Mouse (Mus musculus): ENCODE measurements around the gene Adap2.

Gene Adap2

GRCm38 (mm10) chr11:80176911-80177895 is 23.3 kb downstream of the Adap2 start:
- TF ChIP-seq GATA4 (IDR thresholded peaks at IDR 0.05; ENCODE audit: insufficient replicate concordance, low read length), result no peak

- TF ChIP-seq GATA4 (IDR thresholded peaks at IDR 0.05; ENCODE audit: insufficient replicate concordance, low read length), result no peak
Observed at GRCm38 (mm10) chr11:80178316-80178715, 24.4 kb downstream of the Adap2 start.

GRCm38 (mm10) chr11:80181021-80181749 is 27.3 kb downstream of the Adap2 start:
- no peak for TF ChIP-seq GATA4 (IDR thresholded peaks at IDR 0.05; ENCODE audit: insufficient replicate concordance, low read length)

- TF ChIP-seq GATA4 (IDR thresholded peaks at IDR 0.05; ENCODE audit: insufficient replicate concordance, low read length), result no peak
Observed at GRCm38 (mm10) chr11:80183705-80184255, 29.9 kb downstream of the Adap2 start, which contains the start of gene Rnf135. TSS of gene Rnf135 (plus strand) at chr11:80183851.

- no peak for TF ChIP-seq GATA4 (IDR thresholded peaks at IDR 0.05; ENCODE audit: insufficient replicate concordance, low read length)
Observed at GRCm38 (mm10) chr11:80184531-80185071, 30.7 kb downstream of the Adap2 start.

- TF ChIP-seq GATA4 (IDR thresholded peaks at IDR 0.05; ENCODE audit: insufficient replicate concordance, low read length), result peak; percentile 35; the same call in 1 of the 2 replicates
Observed at GRCm38 (mm10) chr11:80185441-80185976, 31.6 kb downstream of the Adap2 start.

GRCm38 (mm10) chr11:80190280-80190679 is 36.4 kb downstream of the Adap2 start:
- peak; percentile 95 for TF ChIP-seq GATA4 (IDR thresholded peaks at IDR 0.05; ENCODE audit: insufficient replicate concordance, low read length)

- TF ChIP-seq GATA4 (IDR thresholded peaks at IDR 0.05; ENCODE audit: insufficient replicate concordance, low read length), result no peak
Observed at GRCm38 (mm10) chr11:80193827-80194226, 39.9 kb downstream of the Adap2 start.

- no peak for TF ChIP-seq GATA4 (IDR thresholded peaks at IDR 0.05; ENCODE audit: insufficient replicate concordance, low read length)
Observed at GRCm38 (mm10) chr11:80196351-80196750, 42.4 kb downstream of the Adap2 start.

- no peak for TF ChIP-seq GATA4 (IDR thresholded peaks at IDR 0.05; ENCODE audit: insufficient replicate concordance, low read length)
Observed at GRCm38 (mm10) chr11:80199316-80199715, 45.4 kb downstream of the Adap2 start.

- TF ChIP-seq GATA4 (IDR thresholded peaks at IDR 0.05; ENCODE audit: insufficient replicate concordance, low read length), result no peak
Observed at GRCm38 (mm10) chr11:80199773-80200172, 45.9 kb downstream of the Adap2 start.

GRCm38 (mm10) chr11:80200326-80200725 is 46.4 kb downstream of the Adap2 start:
- TF ChIP-seq GATA4 (IDR thresholded peaks at IDR 0.05; ENCODE audit: insufficient replicate concordance, low read length), result no peak

- TF ChIP-seq GATA4 (IDR thresholded peaks at IDR 0.05; ENCODE audit: insufficient replicate concordance, low read length), result 0 out of 2 replicates have a peak, but pooled peaks have one; percentile 16
Observed at GRCm38 (mm10) chr11:80202296-80202695, 48.4 kb downstream of the Adap2 start.

- TF ChIP-seq GATA4 (IDR thresholded peaks at IDR 0.05; ENCODE audit: insufficient replicate concordance, low read length), result no peak
Observed at GRCm38 (mm10) chr11:80204037-80204436, 50.1 kb downstream of the Adap2 start.

GRCm38 (mm10) chr11:80204941-80205340 is 51.0 kb downstream of the Adap2 start:
- no peak for TF ChIP-seq GATA4 (IDR thresholded peaks at IDR 0.05; ENCODE audit: insufficient replicate concordance, low read length)

All from liver, adult (tissue).